Mouse (Mus musculus) neural tube, embryonic 11.5 days (tissue): ENCODE results near the gene Bspry. TPM values are rescaled to one million over a fixed set of nuclear protein-coding genes. Genes with fewer than 3 reads are reported as not detected.

Source experiments
- ATAC-seq: fragments of 200-750 bp; cut with Nextera tagmentation; 2 replicates; pipeline ENCODE4 v1.8.0; 2017; ENCODE audit warnings: moderate number of reproducible peaks, mild to moderate bottlenecking, moderate TSS enrichment, moderate library complexity; ENCODE audit not compliant: insufficient read depth, low FRiP score, low TSS enrichment
- DNase-seq: peaks from one replicate; pipeline ENCODE4 v3.0.0-alpha.2; 2015; ENCODE audit warnings: low spot score
- H3K27ac ChIP-seq: fragments of 300-500 bp; sonication (generic); 2 replicates; pipeline ENCODE4 v1.5.1; 2014; ENCODE audit warnings: low read depth, mild to moderate bottlenecking, low read length
- H3K27me3 ChIP-seq: fragments of 300-500 bp; sonication (generic); 2 replicates; pipeline ENCODE4 v1.6.1; 2014; ENCODE audit warnings: mild to moderate bottlenecking, low read length, mixed read lengths; ENCODE audit not compliant: control insufficient read depth, insufficient read depth
- H3K36me3 ChIP-seq: fragments of 300-500 bp; sonication (generic); 2 replicates; pipeline ENCODE4 v1.6.1; 2014; ENCODE audit warnings: mild to moderate bottlenecking, low read length, moderate library complexity, mixed read lengths; ENCODE audit not compliant: control insufficient read depth, insufficient read depth
- H3K4me1 ChIP-seq: fragments of 300-500 bp; sonication (generic); 2 replicates; pipeline ENCODE4 v1.6.1; 2014; ENCODE audit warnings: low read length, mixed read lengths; ENCODE audit not compliant: control insufficient read depth, insufficient read depth
- H3K4me2 ChIP-seq: fragments of 300-500 bp; sonication (generic); 2 replicates; pipeline ENCODE4 v1.6.1; 2014; ENCODE audit warnings: low read depth, mild to moderate bottlenecking, moderate library complexity
- H3K4me3 ChIP-seq: fragments of 300-500 bp; sonication (generic); 2 replicates; pipeline ENCODE4 v1.5.1; 2014; ENCODE audit warnings: low read depth, low read length
- H3K9ac ChIP-seq: fragments of 300-500 bp; sonication (generic); 2 replicates; pipeline ENCODE4 v1.6.1; 2014; ENCODE audit warnings: mild to moderate bottlenecking, low read length
- H3K9me3 ChIP-seq: fragments of 300-500 bp; sonication (generic); 2 replicates; pipeline ENCODE4 v1.6.1; 2016; ENCODE audit warnings: low read length; ENCODE audit not compliant: control insufficient read depth
- WGBS: fragments of 180-500 bp; shearing (Covaris S2); extraction: QIAGEN DNeasy Blood & Tissue Kit; methylation state at CpG from one replicate; pipeline ENCODE4 v1.1.7; 2014; 5-methylcytosine and 5-hydroxymethylcytosine counted together
- polyA plus RNA-seq: library from polyadenylated mRNA; unstranded; fragments of >200 nt; fragmentation: Nextera tagmentation; extraction: Ambion mirVana; gene quantifications from 2 replicates; pipeline ENCODE4 v1.2.1, GENCODE M21; 2014

The Bspry gene
- polyA plus RNA-seq, 1 experiment from 2014 or later: 0.82 TPM

DNA sequence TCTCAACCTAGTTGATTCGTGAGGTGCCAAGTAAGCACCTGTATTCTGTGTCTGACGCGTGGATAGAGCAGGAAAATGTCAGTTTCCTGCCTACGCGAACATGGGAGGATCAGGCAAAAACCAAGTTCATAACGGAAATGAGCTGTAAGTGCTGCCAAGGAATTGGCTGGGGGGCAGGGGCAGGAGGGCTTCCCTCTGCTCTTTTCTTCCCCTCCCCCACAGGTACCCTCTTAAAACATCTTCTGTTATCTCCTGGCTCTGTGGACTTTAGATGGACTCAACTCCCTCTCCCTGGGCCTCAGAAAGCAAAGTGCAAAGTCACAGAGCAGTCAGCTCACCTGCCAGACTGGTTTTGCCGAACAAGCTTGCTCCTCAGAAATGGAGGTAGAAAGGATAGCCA, 23.1 kb downstream of the Bspry start:
- no peak for DNase-seq
- Histone ChIP-seq H3K4me1 (peaks cover 3% of the 10 kb centered on the region; the same call in 1 of the 2 replicates), H3K4me2 (no peak overlapping the region), H3K27me3 (no peaks in the 10 kb centered on the region), H3K9me3 (no peaks in the 10 kb centered on the region), H3K9ac (no peak overlapping the region), H3K4me3 (no peak overlapping the region), H3K36me3 (no peaks in the 10 kb centered on the region; the same call in 1 of the 2 replicates), H3K27ac (no peak overlapping the region)
- no peak for ATAC-seq
- WGBS: 82% methylated on average over 7 of the region's 7 CpGs

DNA sequence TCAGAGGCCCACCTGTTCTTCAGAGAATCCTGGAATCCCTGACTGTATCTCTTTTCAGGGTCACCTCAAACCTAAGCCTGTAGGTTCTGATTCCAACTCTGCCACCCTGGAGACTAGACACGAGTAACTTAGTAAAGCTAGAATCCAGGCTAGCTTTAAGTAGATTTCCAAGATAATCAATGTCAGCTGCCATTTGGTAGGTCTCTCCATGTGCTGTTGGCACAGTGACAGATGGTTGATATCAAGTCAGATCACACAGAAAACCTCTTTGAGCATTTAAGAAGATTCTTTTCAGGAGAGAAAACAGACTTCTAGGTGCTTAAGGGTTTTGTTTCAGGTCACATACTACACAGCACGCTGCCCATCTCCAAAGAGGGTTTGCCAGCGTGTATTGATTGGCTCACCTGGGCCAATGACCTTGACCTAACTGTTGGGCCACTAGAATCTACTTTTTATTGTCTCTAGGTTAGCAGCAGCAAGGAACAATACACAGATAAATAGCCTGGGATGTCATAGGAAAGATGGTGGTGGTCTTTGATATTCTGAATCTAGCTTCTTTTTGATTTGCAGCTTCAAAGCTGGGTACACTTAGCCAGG, 23.6 kb downstream of the Bspry start, which contains the start of gene Hdhd3:
Hdhd3 (minus strand) TSS at position 94 of the 597 bp plus-strand sequence.
- DNase-seq (no peak), ATAC-seq (no peak)
- Histone ChIP-seq H3K4me3 (peak within 1 kb of the TSS; percentile 68), H3K4me2 (peak within 1 kb of the TSS; percentile 59), H3K9ac (peak within 1 kb of the TSS; percentile 63), H3K27me3 (no peaks in the 10 kb centered on the region), H3K9me3 (no peaks in the 10 kb centered on the region), H3K27ac (no peak within 1 kb of the TSS), H3K36me3 (no peaks in the 10 kb centered on the region; the same call in 1 of the 2 replicates), H3K4me1 (peaks cover 3% of the 10 kb centered on the region; the same call in 1 of the 2 replicates)
- WGBS: 84% methylated on average over 3 of the region's 3 CpGs

DNA sequence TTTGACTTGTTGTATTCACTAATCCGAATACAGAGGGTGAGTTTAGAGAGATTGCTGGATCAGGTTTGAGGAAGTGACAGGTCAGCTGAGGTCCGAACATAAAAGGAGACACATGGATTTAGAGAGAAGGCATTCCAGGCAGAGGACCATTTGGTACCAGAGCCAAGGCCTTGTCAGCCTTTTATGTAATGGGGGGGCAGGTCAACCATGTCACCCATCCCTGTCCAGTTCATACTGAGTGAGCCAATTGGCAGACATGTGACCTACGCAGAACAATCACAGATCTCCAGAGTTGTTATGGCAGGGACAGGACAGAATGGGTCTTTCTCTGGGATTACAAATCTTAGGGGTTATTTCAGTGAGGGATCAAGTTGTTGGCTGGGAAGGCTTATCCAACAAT, 26.1 kb downstream of the Bspry start:
- H3K9ac ChIP-seq: no peak overlapping the region
- no peak overlapping the region for H3K27ac ChIP-seq
- H3K4me1 ChIP-seq: peaks cover 3% of the 10 kb centered on the region; the same call in 1 of the 2 replicates
- H3K4me3 ChIP-seq: no peak overlapping the region
- no peak for DNase-seq
- H3K36me3 ChIP-seq: peaks cover 7% of the 10 kb centered on the region; the same call in 1 of the 2 replicates
- H3K4me2 ChIP-seq: no peak overlapping the region
- whole genome bisulfite sequencing: 75% methylated on average over 3 of the region's 3 CpGs
- H3K27me3 ChIP-seq: no peaks in the 10 kb centered on the region
- ATAC-seq: no peak
- no peaks in the 10 kb centered on the region for H3K9me3 ChIP-seq

DNA sequence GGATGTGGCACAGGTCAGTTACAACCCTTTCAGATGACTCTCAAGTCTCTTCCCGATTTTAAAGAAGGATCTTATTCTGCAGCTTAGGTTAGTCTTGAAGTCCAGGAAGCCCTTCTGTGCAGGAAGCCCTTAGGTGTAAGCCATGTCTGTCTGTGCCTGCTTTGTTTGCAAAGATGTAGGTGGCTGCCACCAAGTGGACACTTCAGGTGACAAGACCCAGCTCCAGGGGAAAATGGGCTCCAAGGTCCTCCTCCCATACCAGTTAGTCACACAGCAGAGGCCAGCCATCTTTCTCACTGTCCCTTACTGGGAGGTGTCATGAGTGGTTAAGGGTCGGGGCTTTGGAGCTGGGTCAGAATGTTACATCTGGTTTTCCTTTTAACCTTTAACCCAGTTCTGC, 26.9 kb downstream of the Bspry start:
- no peak overlapping the region for H3K27ac ChIP-seq
- ATAC-seq: no peak
- H3K4me1 ChIP-seq: no peaks in the 10 kb centered on the region
- H3K4me3 ChIP-seq: no peak overlapping the region
- no peak overlapping the region for H3K4me2 ChIP-seq
- no peaks in the 10 kb centered on the region for H3K9me3 ChIP-seq
- H3K36me3 ChIP-seq: peaks cover 13% of the 10 kb centered on the region
- no peak overlapping the region for H3K9ac ChIP-seq
- WGBS: 68% methylated on average over 2 of the region's 2 CpGs
- H3K27me3 ChIP-seq: no peaks in the 10 kb centered on the region
- no peak for DNase-seq

- no peak for ATAC-seq
- no peak for DNase-seq
- H3K4me3 ChIP-seq: no peak overlapping the region
- WGBS: 91% methylated on average over 5 of the region's 5 CpGs
- no peaks in the 10 kb centered on the region for H3K27me3 ChIP-seq
- no peak overlapping the region for H3K4me2 ChIP-seq
- no peak overlapping the region for H3K27ac ChIP-seq
- H3K9ac ChIP-seq: no peak overlapping the region
- H3K36me3 ChIP-seq: peaks cover 16% of the 10 kb centered on the region
- H3K4me1 ChIP-seq: no peaks in the 10 kb centered on the region
- H3K9me3 ChIP-seq: no peaks in the 10 kb centered on the region
Observed at GRCm38 (mm10) chr4:62508839-62509238, 29.0 kb downstream of the Bspry start.

- Histone ChIP-seq H3K27me3 (no peaks in the 10 kb centered on the region), H3K4me1 (no peaks in the 10 kb centered on the region), H3K27ac (no peak overlapping the region), H3K36me3 (peaks cover 16% of the 10 kb centered on the region), H3K9ac (no peak overlapping the region), H3K9me3 (no peaks in the 10 kb centered on the region), H3K4me2 (no peak overlapping the region), H3K4me3 (no peak overlapping the region)
- DNase-seq: no peak
- 91% methylated on average over 11 of the region's 11 CpGs for WGBS
- ATAC-seq: no peak
Observed at GRCm38 (mm10) chr4:62509946-62510345, 30.1 kb downstream of the Bspry start.

DNA sequence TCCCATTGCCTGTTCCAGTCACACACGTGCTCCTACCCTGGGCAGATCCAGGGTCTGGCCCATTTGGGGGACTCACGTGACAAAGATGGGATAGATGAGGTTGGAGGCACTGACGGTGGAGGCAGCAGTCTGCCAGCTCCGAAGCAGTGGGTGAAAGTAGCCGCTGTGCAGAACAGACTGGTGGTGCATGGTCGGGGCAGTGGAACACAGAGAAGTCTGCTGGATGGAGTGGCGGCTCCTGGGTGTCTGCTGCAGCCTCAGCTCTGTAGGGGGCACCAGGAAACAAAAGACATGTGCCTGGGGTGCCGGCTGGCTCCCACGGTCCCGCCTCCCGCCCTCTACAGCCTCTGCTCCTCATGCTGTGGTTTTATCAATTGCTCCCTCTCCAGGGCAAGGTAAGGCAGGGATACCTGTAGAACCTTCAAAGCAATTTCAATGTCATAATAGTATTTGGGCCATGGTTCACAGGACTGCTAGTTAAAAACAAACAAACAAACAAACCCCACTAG, 34.2 kb downstream of the Bspry start:
- no peaks in the 10 kb centered on the region for H3K27me3 ChIP-seq
- no peak for DNase-seq
- H3K27ac ChIP-seq: no peak overlapping the region
- ATAC-seq: no peak
- no peak overlapping the region for H3K4me2 ChIP-seq
- H3K4me1 ChIP-seq: peaks cover 9% of the 10 kb centered on the region
- no peak overlapping the region for H3K4me3 ChIP-seq
- H3K9me3 ChIP-seq: no peaks in the 10 kb centered on the region
- H3K9ac ChIP-seq: no peak overlapping the region
- 60% methylated on average over 11 of the region's 11 CpGs for WGBS
- peaks cover 12% of the 10 kb centered on the region for H3K36me3 ChIP-seq

DNA sequence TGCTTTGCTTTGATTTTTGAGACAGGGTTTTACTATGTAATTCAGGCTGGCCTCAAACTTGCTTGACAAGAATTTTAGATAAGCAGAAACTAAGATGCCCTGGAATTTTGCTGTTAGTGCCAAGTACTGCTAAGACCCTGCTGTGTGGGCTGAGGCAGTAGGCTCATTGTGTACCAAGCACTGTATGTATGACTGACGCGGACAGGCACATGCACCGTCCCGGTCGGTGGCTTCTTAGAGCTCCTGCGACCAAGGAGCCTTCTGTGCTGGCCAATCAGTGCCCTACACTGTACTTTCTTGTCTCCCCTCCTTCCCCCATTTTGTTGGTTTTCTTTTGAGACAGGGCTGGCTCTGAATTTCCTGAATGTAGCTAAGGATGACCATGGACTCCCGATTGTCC, 35.1 kb downstream of the Bspry start:
- H3K27me3 ChIP-seq: no peaks in the 10 kb centered on the region
- 87% methylated on average over 7 of the region's 7 CpGs for WGBS
- H3K4me3 ChIP-seq: no peak overlapping the region
- H3K4me2 ChIP-seq: no peak overlapping the region
- no peaks in the 10 kb centered on the region for H3K9me3 ChIP-seq
- ATAC-seq: no peak
- peaks cover 12% of the 10 kb centered on the region for H3K4me1 ChIP-seq
- H3K27ac ChIP-seq: no peak overlapping the region
- H3K9ac ChIP-seq: no peak overlapping the region
- DNase-seq: no peak
- H3K36me3 ChIP-seq: peaks cover 9% of the 10 kb centered on the region

DNA sequence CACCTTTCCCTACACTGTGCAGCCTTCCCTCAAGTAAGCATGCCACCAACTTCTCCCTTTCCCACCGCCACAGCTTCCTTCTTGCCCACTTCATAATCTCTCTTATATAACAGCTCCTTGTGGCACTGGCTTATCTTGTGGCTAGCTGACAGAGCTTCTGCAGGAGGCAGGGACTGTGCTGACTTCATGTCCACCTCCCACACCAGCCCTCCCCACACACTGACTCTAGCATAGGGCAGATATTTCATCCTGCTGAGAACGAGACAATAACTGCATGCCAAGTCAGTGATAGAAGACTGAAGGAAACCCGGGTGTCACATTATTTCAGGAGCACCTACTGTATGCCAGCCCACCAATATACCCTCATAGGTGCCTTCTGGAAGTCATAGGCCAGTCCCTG, 35.6 kb downstream of the Bspry start:
- DNase-seq: no peak
- Histone ChIP-seq H3K4me2 (no peak overlapping the region), H3K9ac (no peak overlapping the region; the same call in 1 of the 2 replicates), H3K4me3 (no peak overlapping the region), H3K4me1 (peaks cover 12% of the 10 kb centered on the region), H3K36me3 (peaks cover 9% of the 10 kb centered on the region), H3K9me3 (no peaks in the 10 kb centered on the region), H3K27ac (no peak overlapping the region), H3K27me3 (no peaks in the 10 kb centered on the region)
- WGBS: 84% methylated on average over 3 of the region's 3 CpGs
- ATAC-seq: no peak
